Mouse (Mus musculus) T-cell, adult 2 months (primary cell): ENCODE results near the gene Fcer1g.

ENCODE experiments used
- DNase-seq: peaks from one replicate; pipeline ENCODE4 v3.0.0; 2022; ENCODE audit warnings: low spot score

Fcer1g gene

GRCm38 (mm10) chr1:171185655-171186054 lies 48.5 kb downstream of the Fcer1g start:
- DNase-seq: no peak

- peak; percentile 36 for DNase-seq
Observed at GRCm38 (mm10) chr1:171184314-171184713, 49.9 kb downstream of the Fcer1g start.

GRCm38 (mm10) chr1:171183620-171184019 lies 50.5 kb downstream of the Fcer1g start:
- DNase-seq: no peak

DNA sequence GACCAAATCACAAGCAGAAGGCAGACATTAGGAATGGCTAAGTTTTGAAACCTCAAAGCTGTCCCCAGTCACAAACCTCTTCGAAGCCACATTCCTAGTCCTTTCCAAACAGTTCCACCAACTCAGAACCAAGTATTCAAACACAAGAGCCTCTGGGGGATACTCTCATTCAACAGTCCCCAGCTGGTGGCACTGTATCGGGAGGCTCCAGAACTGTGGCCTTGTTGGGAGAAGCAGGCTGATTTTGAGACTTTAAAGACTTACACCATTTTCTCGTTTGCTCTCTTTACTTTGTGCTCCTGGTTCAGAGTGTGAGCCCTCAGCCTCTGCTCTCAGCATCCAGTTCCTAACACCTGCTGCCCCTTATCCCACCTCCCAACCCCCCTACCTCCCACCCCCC lies 51.1 kb downstream of the Fcer1g start:
- no peak for DNase-seq
